Mouse (Mus musculus) heart, adult 2 months (tissue): Measurements from ENCODE around the gene Ticrr. TPM values are rescaled to one million over a fixed set of nuclear protein-coding genes. Genes with fewer than 3 reads are reported as not detected.
A peak's percentile ranks its signal among the peaks of the same experiment; 100 is the strongest.

Source experiments
- DNase-seq, 2 experiments: peaks; one replicate each; pipeline ENCODE4 v3.0.0; 2021
- H3K27ac ChIP-seq: fragments of 200-600 bp; 2 replicates; pipeline ENCODE4 v1.8.1; 2022
- H3K27me3 ChIP-seq: fragments of 200-500 bp; 2 replicates; pipeline ENCODE4 v1.6.1; 2012; ENCODE audit warnings: mild to moderate bottlenecking, low read length, inconsistent platforms, mixed read lengths; ENCODE audit not compliant: control insufficient read depth, insufficient read depth
- H3K36me3 ChIP-seq: fragments of 200-500 bp; 2 replicates; pipeline ENCODE4 v1.6.1; 2012; ENCODE audit warnings: low read length, inconsistent platforms; ENCODE audit not compliant: control insufficient read depth, insufficient read depth
- H3K4me1 ChIP-seq: fragments of 200-500 bp; 2 replicates; pipeline ENCODE4 v1.6.1; 2011; ENCODE audit warnings: low read length; ENCODE audit not compliant: control insufficient read depth, insufficient read depth
- H3K4me3 ChIP-seq: fragments of 200-600 bp; 2 replicates; pipeline ENCODE4 v1.8.1; 2022
- H3K79me2 ChIP-seq: fragments of 200-500 bp; replicated peaks from 2 replicates; pipeline ENCODE4 v1.6.1; 2012; ENCODE audit warnings: mild to moderate bottlenecking, inconsistent platforms, low read length, moderate library complexity, mixed read lengths; ENCODE audit not compliant: control insufficient read depth, insufficient read depth
- H3K9ac ChIP-seq: fragments of 200-500 bp; 2 replicates; pipeline ENCODE4 v1.6.1; 2012; ENCODE audit warnings: low read depth, mild to moderate bottlenecking, control low read depth, inconsistent platforms, low read length, mixed read lengths
- CTCF ChIP-seq: fragments of 200-600 bp; IDR thresholded peaks from 2 replicates; pipeline ENCODE4 v1.8.1; 2022; ENCODE audit warnings: antibody characterized with exemption, mild to moderate bottlenecking, moderate library complexity
- EP300 ChIP-seq: fragments of 200-500 bp; IDR thresholded peaks from 2 replicates; pipeline ENCODE4 v1.6.1; 2011; ENCODE audit warnings: low read depth, low read length, control low read depth; ENCODE audit not compliant: insufficient read depth
- POLR2A ChIP-seq: fragments of 200-500 bp; IDR thresholded peaks from 2 replicates; pipeline ENCODE4 v1.6.1; 2011; ENCODE audit warnings: mild to moderate bottlenecking, low read depth, low read length, control low read depth; ENCODE audit not compliant: insufficient read depth
- WGBS: fragments of 180-500 bp; shearing (Covaris S2); methylation state at CpG from one replicate; pipeline ENCODE4 v1.1.7; 2018; 5-methylcytosine and 5-hydroxymethylcytosine counted together
- intact Hi-C: fragments of 180-260 bp; cut with DNase I; formaldehyde crosslinking; loops from one replicate; pipeline ENCODE4 v1.15.1; 2025
- polyA plus RNA-seq: library from polyadenylated mRNA; depleted of rRNA; stranded (reverse); fragments of >200 nt; gene quantifications from 2 replicates; pipeline ENCODE4 v1.2.3, GENCODE M21; 2012
- total RNA-seq, 2 experiments: library from RNA; stranded (reverse); gene quantifications; 2 replicates each; pipeline ENCODE4 v1.2.3; 2021

Ticrr gene
- total and polyA plus RNA-seq, 3 experiments, result 0.03 to 0.09 TPM; not detected in 1

DNA sequence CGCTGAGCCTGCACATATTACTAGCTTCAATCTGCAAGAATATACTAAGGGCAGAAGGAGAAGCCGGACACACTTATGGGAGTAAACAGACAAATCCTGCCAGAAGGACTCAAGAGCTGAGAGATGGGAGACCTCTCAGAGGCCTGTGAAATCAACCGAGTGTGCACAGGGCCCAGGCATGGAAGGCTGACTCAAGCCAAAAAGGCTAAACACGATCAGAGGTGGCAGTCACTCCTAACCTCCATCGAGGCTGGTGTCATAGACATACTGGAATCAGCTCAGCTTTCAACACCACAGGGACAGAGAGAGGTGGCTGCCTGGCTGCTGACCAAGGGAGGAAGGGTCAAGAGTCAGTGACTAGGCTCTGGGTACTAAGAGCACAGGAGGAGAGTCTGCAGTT is 45.2 kb downstream of the Ticrr start:
- WGBS, result 77% methylated on average over 5 of the region's 5 CpGs
- no peak for TF ChIP-seq POLR2A
- TF ChIP-seq EP300, result no peak
- no peak for TF ChIP-seq CTCF
- no peaks in the 10 kb centered on the region for H3K36me3 ChIP-seq

DNA sequence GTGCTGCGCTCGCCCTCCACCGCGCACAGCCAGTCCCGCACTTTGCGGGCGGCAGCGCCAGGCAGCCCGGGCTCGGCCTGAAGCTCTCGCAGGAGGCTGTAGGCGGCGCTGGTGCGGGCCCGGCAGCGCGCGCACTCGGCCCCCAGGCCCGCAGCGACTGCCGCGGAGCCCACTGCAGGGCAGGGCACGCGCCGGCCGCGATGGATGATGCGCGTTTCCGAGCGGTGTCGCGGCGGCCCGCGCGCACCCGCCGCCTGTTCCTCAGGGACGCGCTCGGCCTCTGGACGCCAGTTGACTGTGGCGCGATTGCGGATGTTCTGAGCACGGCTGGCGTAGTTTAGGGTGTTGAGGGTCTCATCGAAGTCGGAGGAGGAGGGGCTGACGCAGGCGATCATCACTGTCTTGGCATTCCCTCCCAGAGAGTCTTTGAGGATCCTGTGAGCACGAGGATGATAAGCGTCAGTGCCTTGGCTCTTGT is 50.2 kb downstream of the Ticrr start:
- Histone ChIP-seq H3K36me3 (no peaks in the 10 kb centered on the region), H3K27me3 (peaks cover 5% of the 10 kb centered on the region; the same call in 1 of the 2 replicates), H3K9ac (peak overlapping the region; percentile 55; the same call in 1 of the 2 replicates), H3K27ac (no peak overlapping the region), H3K4me3 (peak overlapping the region; percentile 7; the same call in 1 of the 2 replicates), H3K79me2 (no peaks in the 10 kb centered on the region), H3K4me1 (no peaks in the 10 kb centered on the region)
- intact Hi-C loops, result no loop called here
- TF ChIP-seq EP300 (no peak), POLR2A (no peak), CTCF (peak; percentile 62)
- WGBS, result 14% methylated on average over 55 of the region's 55 CpGs
- DNase-seq, result no peak

More for the DNA sequence above, 45.2 kb downstream of the Ticrr start:
- Histone ChIP-seq H3K27me3 (peaks cover 3% of the 10 kb centered on the region; the same call in 1 of the 2 replicates), H3K79me2 (no peaks in the 10 kb centered on the region), H3K4me3 (no peak overlapping the region), H3K27ac (no peak overlapping the region), H3K4me1 (no peaks in the 10 kb centered on the region), H3K9ac (no peak overlapping the region)
- no peak for DNase-seq
- intact Hi-C loops, result no loop called here

DNA sequence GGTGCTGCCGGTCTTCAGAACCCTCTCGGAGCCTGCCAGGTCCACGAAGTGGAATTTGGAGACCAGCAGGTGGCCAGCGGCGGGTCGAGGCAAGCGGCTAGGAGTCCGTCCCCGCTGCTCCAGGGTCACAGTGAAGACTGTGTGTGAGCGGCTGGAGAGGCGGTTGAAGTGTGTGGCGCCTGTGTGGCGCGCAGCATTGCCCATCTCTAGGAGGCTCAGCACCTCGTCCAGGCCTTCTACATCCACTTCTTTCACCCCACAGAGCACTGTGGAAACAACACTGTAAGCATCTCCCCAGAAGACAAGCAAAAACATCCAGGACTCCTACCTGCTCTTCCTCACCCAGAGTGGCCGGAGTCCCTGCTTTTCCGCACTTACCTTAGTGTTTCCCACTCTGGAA is 50.8 kb downstream of the Ticrr start:
- intact Hi-C loops, result no loop called here
- H3K4me3 ChIP-seq, result no peak overlapping the region
- no peak for TF ChIP-seq EP300
- no peak for TF ChIP-seq POLR2A

DNA sequence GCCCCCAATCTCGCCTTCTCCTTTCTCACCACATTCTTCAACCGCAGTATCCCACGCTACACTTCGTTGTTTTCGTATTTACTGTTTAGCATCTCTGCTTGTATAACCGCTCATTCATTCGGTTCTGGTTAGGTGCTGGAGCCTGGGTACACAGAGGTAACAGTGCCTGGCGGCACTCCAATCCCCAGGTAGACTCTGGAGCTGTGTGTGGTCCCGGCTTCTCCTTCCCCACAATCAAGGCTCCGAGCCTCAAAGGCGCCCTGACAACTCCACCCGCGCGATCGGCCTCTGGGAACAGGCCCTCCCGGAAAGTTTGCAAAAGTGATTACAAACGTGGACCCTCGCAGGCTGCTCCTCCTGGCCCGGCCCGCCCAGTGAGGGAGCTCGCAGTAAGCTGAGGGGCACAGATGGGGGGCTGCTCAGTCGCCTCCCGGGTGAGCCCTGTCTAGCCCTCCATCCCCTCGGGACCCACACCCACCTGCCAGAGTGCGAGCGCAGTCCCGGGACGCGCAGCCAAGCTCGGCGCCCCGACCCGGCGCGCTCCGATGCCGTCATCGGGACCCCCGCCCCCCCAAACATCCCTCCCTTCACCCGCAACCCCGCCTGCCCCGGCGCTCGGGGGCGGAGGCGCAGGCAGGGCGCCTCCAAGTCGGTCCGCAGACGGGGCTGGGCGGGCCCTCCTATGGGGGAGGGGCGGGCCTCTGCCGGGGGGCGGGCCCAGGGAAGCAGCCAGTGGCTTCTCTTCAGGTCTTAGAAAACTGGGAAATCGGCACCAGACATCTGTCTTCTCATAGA is 55.4 kb downstream of the Ticrr start, which contains the start of gene Kif7:
Kif7 (minus strand) TSS at position 534 of the 795 bp plus-strand sequence.
- Histone ChIP-seq H3K36me3 (no peaks in the 10 kb centered on the region), H3K27me3 (no peaks in the 10 kb centered on the region), H3K79me2 (no peaks in the 10 kb centered on the region), H3K27ac (no peak within 1 kb of the TSS; the same call in 1 of the 2 replicates), H3K4me3 (peak within 1 kb of the TSS; percentile 80), H3K4me1 (no peaks in the 10 kb centered on the region; the same call in 1 of the 2 replicates), H3K9ac (peak within 1 kb of the TSS; percentile 86)
- DNase-seq, result peak; percentile 87
- WGBS, result 2% methylated on average over 44 of the region's 55 CpGs
- TF ChIP-seq POLR2A, result no peak
- TF ChIP-seq EP300, result no peak
- TF ChIP-seq CTCF, result no peak
- intact Hi-C loops, result no loop called here

More for the DNA sequence above, 50.8 kb downstream of the Ticrr start:
- no peaks in the 10 kb centered on the region for H3K36me3 ChIP-seq
- no peak overlapping the region for H3K9ac ChIP-seq
- H3K79me2 ChIP-seq, result no peaks in the 10 kb centered on the region
- H3K27ac ChIP-seq, result no peak overlapping the region
- H3K4me1 ChIP-seq, result no peaks in the 10 kb centered on the region; the same call in 1 of the 2 replicates
- DNase-seq, result no peak
- 69% methylated on average over 17 of the region's 17 CpGs for WGBS
- peaks cover 5% of the 10 kb centered on the region; the same call in 1 of the 2 replicates for H3K27me3 ChIP-seq

DNA sequence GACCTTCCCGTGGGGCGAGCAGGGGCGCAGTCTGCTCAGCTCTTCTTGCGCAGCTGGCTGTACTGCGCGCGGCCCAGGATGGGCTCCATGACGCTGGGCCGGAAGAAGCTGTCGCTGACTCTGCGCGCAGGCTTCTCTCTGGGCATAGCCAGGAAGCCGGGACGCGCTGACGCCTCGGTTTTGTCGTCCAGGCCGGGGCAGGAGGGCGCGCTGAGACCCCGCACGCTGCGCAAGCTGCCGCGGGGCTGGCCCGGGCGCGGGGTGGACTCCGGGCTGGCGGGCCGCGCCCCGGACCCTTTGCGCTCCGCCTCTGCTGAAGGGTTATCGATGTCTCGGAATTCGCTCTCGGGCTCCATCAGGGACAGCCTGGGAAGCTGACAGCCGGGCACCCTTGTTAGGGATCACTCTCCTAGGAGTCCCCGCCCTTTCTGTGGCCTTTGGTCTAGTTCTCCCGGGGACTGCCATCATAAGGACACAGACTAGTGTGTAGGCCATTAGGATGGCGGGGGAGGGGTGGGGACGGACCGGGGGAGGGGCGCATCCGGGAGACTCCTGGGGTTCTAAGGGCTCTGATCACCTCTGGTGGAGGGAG is 61.5 kb downstream of the Ticrr start:
- Histone ChIP-seq H3K4me3 (peak overlapping the region; percentile 68), H3K9ac (peak overlapping the region; percentile 80), H3K36me3 (no peaks in the 10 kb centered on the region), H3K27ac (peak overlapping the region; percentile 62), H3K4me1 (no peaks in the 10 kb centered on the region), H3K27me3 (no peaks in the 10 kb centered on the region; the same call in 1 of the 2 replicates), H3K79me2 (no peaks in the 10 kb centered on the region)
- no peak for TF ChIP-seq EP300
- TF ChIP-seq CTCF, result no peak
- no peak for TF ChIP-seq POLR2A
- peak; percentile 72 to 75 for DNase-seq
- intact Hi-C loops, result no loop called here
- 1% methylated on average over 48 of the region's 48 CpGs for WGBS
